Mouse (Mus musculus): ENCODE results near the gene Pdx1.

Pdx1 gene

DNA sequence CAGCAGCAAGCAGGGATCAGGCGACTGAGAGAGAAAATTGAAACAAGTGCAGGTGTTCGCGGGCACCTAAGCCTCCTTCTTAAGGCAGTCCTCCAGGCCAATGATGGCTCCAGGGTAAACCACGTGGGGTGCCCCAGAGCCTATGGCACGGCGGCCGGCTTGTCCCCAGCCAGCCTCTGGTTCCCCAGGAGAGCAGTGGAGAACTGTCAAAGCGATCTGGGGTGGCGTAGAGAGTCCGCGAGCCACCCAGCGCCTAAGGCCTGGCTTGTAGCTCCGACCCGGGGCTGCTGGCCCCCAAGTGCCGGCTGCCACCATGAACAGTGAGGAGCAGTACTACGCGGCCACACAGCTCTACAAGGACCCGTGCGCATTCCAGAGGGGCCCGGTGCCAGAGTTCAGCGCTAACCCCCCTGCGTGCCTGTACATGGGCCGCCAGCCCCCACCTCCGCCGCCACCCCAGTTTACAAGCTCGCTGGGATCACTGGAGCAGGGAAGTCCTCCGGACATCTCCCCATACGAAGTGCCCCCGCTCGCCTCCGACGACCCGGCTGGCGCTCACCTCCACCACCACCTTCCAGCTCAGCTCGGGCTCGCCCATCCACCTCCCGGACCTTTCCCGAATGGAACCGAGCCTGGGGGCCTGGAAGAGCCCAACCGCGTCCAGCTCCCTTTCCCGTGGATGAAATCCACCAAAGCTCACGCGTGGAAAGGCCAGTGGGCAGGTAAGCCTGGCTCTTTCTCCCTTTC lies at the start of gene Pdx1:
Gene Pdx1, plus strand, starts transcription at position 34 of the 747 bp plus-strand sequence.
- no peak for DNase-seq

DNA sequence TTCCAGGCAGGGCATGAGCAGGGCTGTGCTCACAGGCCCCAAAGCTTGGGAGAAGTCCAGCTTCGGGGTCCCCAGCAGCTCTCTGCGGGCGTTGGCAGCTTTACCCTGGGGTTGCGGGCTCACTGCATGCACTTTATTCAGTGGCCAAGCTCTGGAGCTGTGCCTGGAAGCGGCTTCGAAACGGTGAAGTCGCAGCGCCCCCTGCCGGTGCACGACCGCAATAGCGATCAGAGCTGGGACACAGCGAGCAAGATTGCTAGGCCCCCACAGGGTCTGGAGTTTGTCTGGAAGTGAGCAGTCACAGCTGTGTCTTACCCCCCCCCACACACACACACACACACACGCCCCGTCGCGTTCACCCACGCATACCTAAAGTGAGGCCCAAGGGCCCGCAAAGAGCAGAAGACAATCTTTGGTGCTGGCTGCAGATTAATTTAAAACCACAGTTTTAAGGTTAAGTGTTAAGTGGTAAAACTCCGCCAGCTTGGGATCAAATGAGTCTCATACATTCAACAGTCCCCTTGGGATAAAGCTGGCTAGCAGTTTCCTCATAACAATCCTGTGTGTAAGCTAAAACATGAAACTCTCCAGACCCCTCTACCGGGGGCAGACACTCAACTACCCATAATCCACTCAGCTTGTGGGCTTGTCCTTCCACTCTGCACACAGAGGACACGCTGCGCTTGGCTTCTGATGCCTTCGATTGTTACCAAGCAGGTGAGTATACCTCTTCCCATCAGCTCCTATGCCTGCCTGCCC lies 42.2 kb upstream of the Pdx1 start:
- DNase-seq, result peak; percentile 89 to 90

DNA sequence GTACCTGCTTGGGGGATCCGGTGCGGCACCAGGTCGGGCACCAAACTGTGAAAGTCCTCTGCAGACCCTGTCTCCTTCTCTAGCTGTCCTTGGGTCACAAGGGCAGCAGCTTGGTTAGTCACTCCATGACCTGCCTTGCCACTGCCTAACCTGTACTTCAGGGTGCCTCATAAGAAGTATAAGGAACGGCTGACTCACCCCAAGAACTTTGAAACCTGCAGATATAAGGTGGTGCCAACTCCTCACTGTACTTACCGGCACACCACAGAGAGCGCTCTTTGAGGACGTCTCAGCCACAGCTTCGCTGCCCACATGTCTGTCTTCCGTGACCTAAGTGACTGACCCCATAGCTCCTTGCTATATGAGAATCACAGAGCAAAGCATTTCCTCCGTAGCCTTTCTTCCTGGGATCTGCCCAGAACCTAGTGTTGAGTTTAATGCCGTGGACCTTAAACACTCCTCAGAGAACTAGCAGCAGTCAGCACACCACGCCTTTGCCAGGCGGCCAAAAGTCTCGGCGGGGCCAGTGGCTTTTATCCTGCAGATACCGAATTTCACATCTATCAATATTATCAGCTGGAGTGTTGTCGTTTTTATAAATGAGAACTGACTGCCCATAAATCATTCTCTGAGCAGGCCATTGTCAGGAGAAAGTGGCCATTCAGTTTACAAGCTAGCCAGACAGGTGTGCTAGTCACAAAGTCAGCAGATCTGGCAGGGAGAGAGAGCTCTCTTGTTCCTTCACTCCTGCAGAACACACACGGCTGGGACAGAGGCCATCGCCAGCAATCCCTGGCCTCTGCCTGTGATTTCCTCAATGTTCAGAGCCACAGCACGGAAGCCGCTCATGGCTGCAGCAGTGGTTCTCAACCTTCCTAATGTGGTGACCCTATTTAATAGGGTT lies 34.1 kb upstream of the Pdx1 start:
- DNase-seq, result no peak

DNA sequence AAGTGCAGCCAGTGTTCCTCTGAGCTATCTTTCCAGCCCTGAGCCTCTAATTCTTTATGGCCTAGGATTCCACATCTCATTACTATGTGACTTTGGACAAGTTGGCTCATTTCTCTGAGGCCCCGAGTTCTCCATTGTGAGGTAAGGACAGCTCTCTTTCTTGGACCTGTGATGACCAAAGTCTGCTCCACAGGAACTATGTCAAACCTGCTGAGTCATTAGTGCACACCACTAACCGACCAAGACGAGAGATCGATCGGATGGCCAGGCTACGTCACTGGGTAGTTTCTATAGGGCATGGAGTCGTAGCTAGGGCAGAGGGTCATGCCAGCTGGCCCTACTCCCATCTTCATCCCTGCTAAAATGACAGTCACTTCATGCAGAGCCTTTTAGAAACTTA lies 25.9 kb upstream of the Pdx1 start:
- no peak for DNase-seq

DNA sequence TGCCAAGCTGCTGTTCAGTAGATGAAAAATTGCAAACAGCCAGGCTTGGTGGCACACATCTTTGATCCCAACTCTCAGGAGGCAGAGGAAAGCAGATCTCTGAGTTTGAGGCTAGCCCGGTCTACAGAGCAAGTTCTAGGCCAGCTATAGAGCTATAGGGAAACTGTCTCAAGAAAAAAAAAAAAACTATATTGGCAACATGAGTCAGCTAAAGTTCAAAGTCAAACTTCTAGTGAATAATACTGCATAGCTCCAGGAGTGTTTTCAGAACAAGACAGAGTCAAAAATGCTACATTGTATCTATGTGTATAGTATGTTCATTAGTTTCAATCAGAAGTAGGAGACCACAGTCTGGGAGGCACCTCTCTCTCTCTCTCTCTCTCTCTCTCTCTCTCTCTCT lies 9.6 kb upstream of the Pdx1 start:
- DNase-seq, result no peak

DNA sequence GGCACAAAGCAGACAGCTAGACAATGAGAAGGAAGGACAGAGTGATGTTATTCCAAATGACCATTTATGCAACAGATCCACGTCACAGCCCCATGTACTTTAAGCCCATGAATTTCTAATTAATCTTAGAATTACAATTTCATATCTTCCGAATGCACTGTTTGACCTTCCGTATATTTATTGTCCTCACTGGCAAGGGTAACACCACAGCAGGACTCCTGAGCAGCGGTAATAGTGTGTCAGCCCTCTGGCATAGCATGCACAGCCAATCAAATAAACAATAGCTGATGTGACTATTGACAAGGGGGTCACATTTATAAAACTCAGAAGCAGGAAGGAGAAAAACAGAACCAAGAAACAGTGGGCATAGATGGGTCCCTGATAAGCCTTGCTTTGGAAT lies 9.0 kb upstream of the Pdx1 start:
- DNase-seq, result no peak

GRCm38 (mm10) chr5:147261899-147262541 lies 7.7 kb upstream of the Pdx1 start:
- DNase-seq, result no peak

- no peak for DNase-seq
Observed at GRCm38 (mm10) chr5:147263945-147264344, 5.8 kb upstream of the Pdx1 start.

- no peak for DNase-seq
Observed at GRCm38 (mm10) chr5:147267434-147267833, 2.3 kb upstream of the Pdx1 start.

DNA sequence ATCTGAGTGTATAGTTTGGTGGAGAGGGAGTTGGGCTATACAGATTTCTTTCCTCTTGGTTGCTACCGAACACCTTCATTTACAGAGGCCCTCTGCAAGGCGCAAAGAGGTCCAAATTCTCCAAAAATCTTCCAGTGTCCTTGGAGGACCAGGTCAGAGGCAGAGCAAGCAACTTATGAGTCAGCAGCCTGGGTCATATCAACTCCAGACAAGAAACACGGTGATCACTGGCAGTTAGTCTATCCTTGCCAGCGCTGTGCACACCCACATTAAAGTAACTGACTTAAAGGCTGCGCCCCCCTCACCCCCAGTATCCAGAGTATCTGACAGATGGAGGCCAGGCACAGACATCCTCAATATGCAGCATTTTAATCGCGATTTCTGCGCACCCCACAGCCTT lies 1.0 kb upstream of the Pdx1 start:
- no peak for DNase-seq

DNA sequence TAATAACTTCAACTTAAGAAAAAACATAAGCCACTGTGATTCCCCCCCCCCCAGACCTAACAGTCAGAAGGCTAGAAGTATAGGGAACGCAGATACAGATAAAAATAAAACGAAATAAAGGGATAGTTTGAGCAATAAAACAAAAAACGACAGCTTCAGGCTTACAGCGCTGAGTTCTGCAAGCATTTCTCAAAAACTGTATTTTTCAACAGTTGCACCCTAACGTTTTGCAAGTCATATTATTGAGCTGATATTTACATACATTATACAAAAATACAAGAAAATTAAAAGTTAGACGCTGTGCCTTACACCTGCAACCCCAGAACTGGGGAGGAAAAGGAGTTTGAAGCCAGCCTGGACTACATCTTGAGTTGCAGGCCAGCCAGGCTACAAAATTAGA lies 388 bp upstream of the Pdx1 start:
- DNase-seq, result no peak

DNA sequence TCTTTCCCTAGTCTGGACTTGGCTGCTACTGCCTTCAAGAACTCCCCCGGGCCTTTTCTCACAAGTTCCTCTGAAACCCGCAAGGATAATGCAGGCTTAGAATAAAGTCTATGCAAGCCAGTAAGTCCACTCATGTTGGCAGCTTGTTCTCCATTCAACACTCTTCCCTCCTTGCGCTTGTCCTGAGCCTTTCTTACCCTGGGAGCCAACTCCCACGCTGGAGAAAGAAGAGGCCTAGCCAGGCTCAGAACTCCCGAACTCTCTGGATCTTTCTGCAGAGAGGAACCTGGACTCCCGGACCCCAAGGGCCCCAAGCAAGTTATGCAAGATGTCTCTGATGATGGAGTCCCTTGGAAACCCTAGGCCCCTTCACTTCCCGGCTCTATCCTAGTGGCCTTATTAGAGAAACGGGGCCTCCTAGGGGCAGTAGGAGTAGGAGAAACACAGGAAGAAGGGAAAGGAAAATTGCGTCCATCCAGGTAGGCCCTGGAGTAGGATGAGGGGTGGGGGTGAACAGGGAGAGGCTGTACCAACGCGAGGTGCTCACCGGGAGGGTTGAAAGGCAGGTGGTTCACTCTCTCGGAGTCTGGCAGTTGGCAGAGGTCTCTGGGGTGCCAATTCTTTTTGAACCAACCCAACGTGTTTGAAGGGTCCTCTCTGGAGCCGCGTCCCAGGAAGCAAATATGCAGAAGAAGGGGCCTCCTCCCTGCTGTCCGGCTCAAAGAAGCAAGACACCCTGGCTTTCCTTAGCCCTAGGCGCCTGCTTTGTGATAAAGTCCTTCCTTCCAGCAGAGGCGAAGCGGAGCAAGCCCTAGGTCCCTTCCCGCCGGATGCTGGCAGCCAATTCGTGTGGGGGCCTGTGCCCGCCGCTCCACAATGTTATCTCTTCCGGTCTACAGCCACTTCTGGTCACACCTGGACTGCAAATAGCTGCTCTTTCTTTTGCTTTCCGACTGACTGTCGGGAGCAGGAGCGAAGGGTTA lies 1.2 kb downstream of the Pdx1 start:
- DNase-seq, result no peak

DNA sequence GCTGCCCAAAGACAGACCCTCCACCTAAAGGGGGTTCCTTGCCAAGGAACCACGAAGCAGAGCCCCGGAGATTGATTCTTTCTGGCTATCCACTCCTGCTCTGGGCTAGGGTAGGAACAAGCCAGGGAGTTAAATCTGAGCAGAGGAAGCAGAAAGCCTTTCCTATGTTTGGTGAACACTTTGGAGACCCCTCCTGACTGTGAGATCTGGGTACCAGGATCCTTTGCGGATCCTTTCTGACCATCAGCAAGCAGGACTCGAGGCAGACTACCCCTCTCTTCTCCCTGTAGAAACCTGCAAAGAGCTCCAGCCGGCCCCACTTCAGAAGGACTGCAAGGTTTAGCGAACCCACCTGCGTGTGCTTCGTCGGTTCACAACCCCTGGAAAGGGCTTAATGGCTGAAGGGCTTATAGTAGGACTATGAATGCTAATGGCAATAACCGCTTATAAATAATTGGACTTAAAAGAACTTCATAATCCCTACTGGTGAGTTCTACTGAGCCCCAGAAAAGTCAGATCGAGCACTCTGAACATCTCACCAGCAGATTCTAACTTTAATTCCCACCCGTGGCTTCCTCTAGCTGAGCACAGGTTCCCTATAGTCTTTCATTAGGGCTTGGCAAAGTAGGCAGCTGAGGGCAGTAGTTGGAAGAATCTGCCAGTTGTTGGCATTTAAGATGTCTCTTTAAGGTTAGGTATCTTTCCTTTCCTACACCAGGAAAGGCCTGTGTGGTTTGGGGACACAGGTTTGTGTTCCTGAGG lies 2.5 kb downstream of the Pdx1 start:
- DNase-seq, result no peak

- DNase-seq, result no peak
Observed at GRCm38 (mm10) chr5:147272808-147273345, 3.1 kb downstream of the Pdx1 start.

- DNase-seq, result peak in 1 of 2 experiments; percentile 21
Observed at GRCm38 (mm10) chr5:147274174-147275141, 4.7 kb downstream of the Pdx1 start.

GRCm38 (mm10) chr5:147275761-147276160 lies 6.0 kb downstream of the Pdx1 start:
- DNase-seq, result no peak

DNA sequence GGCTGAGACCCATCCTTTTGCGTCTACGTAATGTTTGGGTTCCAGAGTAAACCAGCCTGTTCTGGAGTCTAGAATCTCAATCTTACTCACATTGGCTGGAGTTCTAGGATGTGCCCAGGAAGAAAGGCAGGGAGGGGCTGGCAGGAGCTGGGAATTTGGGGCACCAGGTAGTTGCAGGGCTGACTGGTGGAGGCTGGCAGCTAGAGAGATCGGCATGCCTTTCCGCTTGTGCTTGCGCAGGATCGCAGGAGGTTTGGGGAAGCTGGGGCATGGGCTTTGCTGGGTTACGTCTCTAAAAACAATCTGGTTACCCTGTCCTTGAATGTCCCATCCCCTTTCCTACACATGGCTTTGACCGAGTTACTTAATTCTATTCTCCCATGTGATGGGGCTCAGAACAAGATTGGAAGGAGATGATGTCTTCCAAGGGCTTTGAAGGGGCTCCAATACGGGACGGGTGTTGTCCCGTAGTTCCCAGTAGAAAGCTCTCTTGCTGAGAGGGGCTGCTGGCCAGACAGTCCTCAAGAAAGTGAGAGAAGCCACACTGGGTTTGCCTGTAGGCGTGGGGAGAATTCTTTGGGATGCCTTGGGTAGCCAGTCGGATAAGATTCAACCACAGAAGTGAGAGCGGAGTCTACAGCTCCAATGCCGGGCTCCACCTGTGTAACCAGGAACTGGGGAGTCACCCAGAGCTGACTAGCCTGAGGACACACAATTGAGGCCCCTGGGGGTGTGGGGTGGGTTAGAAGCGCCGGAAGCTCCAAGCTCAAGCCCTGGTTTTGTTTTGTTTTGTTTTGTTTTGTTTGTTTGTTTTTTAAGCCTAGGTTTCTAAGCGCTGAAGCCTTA lies 7.2 kb downstream of the Pdx1 start:
- DNase-seq, result no peak

GRCm38 (mm10) chr5:147277547-147277925 lies 7.8 kb downstream of the Pdx1 start:
- DNase-seq, result no peak
